Mouse (Mus musculus) heart, embryonic 14.5 days (tissue): ENCODE measurements around the gene Cbln1. TPM values are rescaled to one million over a fixed set of nuclear protein-coding genes. Genes with fewer than 3 reads are reported as not detected.
A peak's percentile ranks its signal among the peaks of the same experiment; 100 is the strongest.

ENCODE experiments used
- ATAC-seq: fragments of 200-750 bp; cut with Nextera tagmentation; 2 replicates; pipeline ENCODE4 v1.8.0; 2017; ENCODE audit warnings: low read depth, moderate TSS enrichment; ENCODE audit not compliant: insufficient number of reproducible peaks, insufficient read depth, low FRiP score
- H3K27ac ChIP-seq, 2 experiments: fragments of 200-500 bp in 1 of 2; fragments of 300-500 bp in 1 of 2; sonication (generic) in 1 of 2; replicated peaks in 1 of 2; 2 replicates each; pipeline ENCODE4 v1.5.1; 2012 to 2014; ENCODE audit warnings: low read depth in 2 of 2, low read length in 2 of 2, control low read depth in 1 of 2, mild to moderate bottlenecking in 1 of 2, mixed read lengths in 1 of 2; ENCODE audit not compliant: control insufficient read depth in 1 of 2, insufficient read depth in 1 of 2
- H3K27me3 ChIP-seq: fragments of 300-500 bp; sonication (generic); 2 replicates; pipeline ENCODE4 v1.6.1; 2014; ENCODE audit warnings: mild to moderate bottlenecking, low read length, control low read depth; ENCODE audit not compliant: control insufficient read depth, insufficient read depth
- H3K36me3 ChIP-seq: fragments of 300-500 bp; sonication (generic); 2 replicates; pipeline ENCODE4 v1.6.1; 2014; ENCODE audit warnings: mild to moderate bottlenecking, control low read depth, low read length, mixed read lengths; ENCODE audit not compliant: control insufficient read depth, insufficient read depth
- H3K4me1 ChIP-seq, 2 experiments: fragments of 200-500 bp in 1 of 2; fragments of 300-500 bp in 1 of 2; sonication (generic) in 1 of 2; 2 replicates each; pipeline ENCODE4 v1.6.1; 2012 to 2014; ENCODE audit warnings: low read length in 2 of 2, control low read depth in 1 of 2, mixed read lengths in 1 of 2; ENCODE audit not compliant: control insufficient read depth in 2 of 2, insufficient read depth in 2 of 2
- H3K4me2 ChIP-seq: fragments of 300-500 bp; sonication (generic); 2 replicates; pipeline ENCODE4 v1.6.1; 2014; ENCODE audit warnings: mild to moderate bottlenecking, low read length
- H3K4me3 ChIP-seq, 2 experiments: fragments of 200-500 bp in 1 of 2; fragments of 300-500 bp in 1 of 2; sonication (generic) in 1 of 2; 2 replicates each; pipeline ENCODE4 v1.5.1; 2012 to 2014; ENCODE audit warnings: low read length in 2 of 2, mild to moderate bottlenecking in 2 of 2, control low read depth in 1 of 2, low read depth in 1 of 2, moderate library complexity in 1 of 2; ENCODE audit not compliant: control insufficient read depth in 1 of 2, insufficient read depth in 1 of 2
- H3K9ac ChIP-seq: fragments of 300-500 bp; sonication (generic); 2 replicates; pipeline ENCODE4 v1.6.1; 2014; ENCODE audit warnings: mild to moderate bottlenecking, low read length
- H3K9me3 ChIP-seq: fragments of 300-500 bp; sonication (generic); 2 replicates; pipeline ENCODE4 v1.6.1; 2016; ENCODE audit warnings: low read length, control low read depth; ENCODE audit not compliant: control insufficient read depth
- WGBS: fragments of 180-500 bp; shearing (Covaris S2); extraction: QIAGEN DNeasy Blood & Tissue Kit; methylation state at CpG from one replicate; pipeline ENCODE4 v1.1.7; 2014; 5-methylcytosine and 5-hydroxymethylcytosine counted together
- polyA plus RNA-seq: library from polyadenylated mRNA; unstranded; fragments of >200 nt; fragmentation: Nextera tagmentation; extraction: Ambion mirVana; gene quantifications from 2 replicates; pipeline ENCODE4 v1.2.1, GENCODE M21; 2014

Gene Cbln1
- 0.18 TPM in 1 of 2 replicates, not detected in the other for polyA plus RNA-seq

GRCm38 (mm10) chr8:87472271-87473236 lies at the start of gene Cbln1:
Gene Cbln1, minus strand, starts transcription at chr8:87472609.
- H3K9me3 ChIP-seq, result no peaks in the 10 kb centered on the region
- no peaks in the 10 kb centered on the region for H3K36me3 ChIP-seq
- peak within 1 kb of the TSS; percentile 48 to 61 for H3K4me3 ChIP-seq
- H3K4me2 ChIP-seq, result peak within 1 kb of the TSS; percentile 98
- peaks cover 91% of the 10 kb centered on the region for H3K27me3 ChIP-seq
- H3K27ac ChIP-seq, result no peak within 1 kb of the TSS
- H3K9ac ChIP-seq, result 0 out of 2 replicates have a peak within 1 kb of the TSS, but pooled peaks have one; percentile 34
- peak; percentile 92 for ATAC-seq
- under 1% methylated on average over 116 of the region's 122 CpGs for WGBS
- peaks cover 19 to 46% of the 10 kb centered on the region in 2 experiments; a peak in 3 of 4 replicates for H3K4me1 ChIP-seq

GRCm38 (mm10) chr8:87517132-87517531 lies 44.7 kb upstream of the Cbln1 start:
- Histone ChIP-seq H3K27me3 (no peaks in the 10 kb centered on the region), H3K4me1 (no peaks in the 10 kb centered on the region), H3K4me2 (no peak overlapping the region), H3K36me3 (no peaks in the 10 kb centered on the region), H3K27ac (no peak overlapping the region), H3K9ac (no peak overlapping the region), H3K9me3 (no peaks in the 10 kb centered on the region), H3K4me3 (no peak overlapping the region)
- no peak for ATAC-seq
- WGBS, result 91% methylated on average over 3 of the region's 3 CpGs

- H3K4me1 ChIP-seq, result no peaks in the 10 kb centered on the region
- H3K27ac ChIP-seq, result no peak overlapping the region
- no peaks in the 10 kb centered on the region for H3K9me3 ChIP-seq
- H3K4me2 ChIP-seq, result no peak overlapping the region
- no peaks in the 10 kb centered on the region for H3K36me3 ChIP-seq
- no peaks in the 10 kb centered on the region for H3K27me3 ChIP-seq
- WGBS, result 84% methylated on average over 5 of the region's 5 CpGs
- ATAC-seq, result no peak
- no peak overlapping the region for H3K9ac ChIP-seq
- H3K4me3 ChIP-seq, result no peak overlapping the region
Observed at GRCm38 (mm10) chr8:87513796-87514195, 41.4 kb upstream of the Cbln1 start.

- H3K9me3 ChIP-seq, result no peaks in the 10 kb centered on the region
- H3K36me3 ChIP-seq, result no peaks in the 10 kb centered on the region
- H3K4me3 ChIP-seq, result no peak overlapping the region
- H3K4me2 ChIP-seq, result no peak overlapping the region
- ATAC-seq, result no peak
- H3K27me3 ChIP-seq, result no peaks in the 10 kb centered on the region
- 85% methylated on average over 3 of the region's 3 CpGs for whole genome bisulfite sequencing
- no peak overlapping the region for H3K27ac ChIP-seq
- no peaks in the 10 kb centered on the region for H3K4me1 ChIP-seq
- no peak overlapping the region for H3K9ac ChIP-seq
Observed at GRCm38 (mm10) chr8:87513350-87513749, 40.9 kb upstream of the Cbln1 start.

GRCm38 (mm10) chr8:87512636-87513035 lies 40.2 kb upstream of the Cbln1 start:
- no peak for ATAC-seq
- no peaks in the 10 kb centered on the region for H3K27me3 ChIP-seq
- no peak overlapping the region for H3K9ac ChIP-seq
- no peak overlapping the region for H3K4me2 ChIP-seq
- 84% methylated on average over 6 of the region's 6 CpGs for WGBS
- H3K27ac ChIP-seq, result no peak overlapping the region
- H3K4me1 ChIP-seq, result no peaks in the 10 kb centered on the region
- H3K4me3 ChIP-seq, result no peak overlapping the region
- no peaks in the 10 kb centered on the region for H3K36me3 ChIP-seq
- no peaks in the 10 kb centered on the region for H3K9me3 ChIP-seq

- Histone ChIP-seq H3K4me1 (no peaks in the 10 kb centered on the region), H3K36me3 (no peaks in the 10 kb centered on the region), H3K4me2 (no peak overlapping the region), H3K4me3 (no peak overlapping the region), H3K27ac (no peak overlapping the region), H3K9ac (no peak overlapping the region), H3K27me3 (no peaks in the 10 kb centered on the region), H3K9me3 (no peaks in the 10 kb centered on the region)
- no peak for ATAC-seq
- 51% methylated on average over 9 of the region's 9 CpGs for WGBS
Observed at GRCm38 (mm10) chr8:87507046-87507445, 34.6 kb upstream of the Cbln1 start.

GRCm38 (mm10) chr8:87504441-87504840 lies 32.0 kb upstream of the Cbln1 start:
- Histone ChIP-seq H3K4me3 (no peak overlapping the region), H3K4me2 (no peak overlapping the region), H3K9me3 (no peaks in the 10 kb centered on the region), H3K36me3 (no peaks in the 10 kb centered on the region), H3K27me3 (no peaks in the 10 kb centered on the region), H3K4me1 (no peaks in the 10 kb centered on the region), H3K9ac (no peak overlapping the region), H3K27ac (no peak overlapping the region)
- 75% methylated on average over 5 of the region's 5 CpGs for WGBS
- ATAC-seq, result no peak
